Mouse (Mus musculus) urinary bladder, adult 18-20 months (tissue): ENCODE measurements around the gene Pcnx3.
A peak's percentile ranks its signal among the peaks of the same experiment; 100 is the strongest.

Experiments
- DNase-seq, 2 experiments: peaks; one replicate each; pipeline ENCODE4 v3.0.0; 2022; ENCODE audit warnings: low spot score in 2 of 2, mixed read lengths in 2 of 2

The Pcnx3 gene

DNA sequence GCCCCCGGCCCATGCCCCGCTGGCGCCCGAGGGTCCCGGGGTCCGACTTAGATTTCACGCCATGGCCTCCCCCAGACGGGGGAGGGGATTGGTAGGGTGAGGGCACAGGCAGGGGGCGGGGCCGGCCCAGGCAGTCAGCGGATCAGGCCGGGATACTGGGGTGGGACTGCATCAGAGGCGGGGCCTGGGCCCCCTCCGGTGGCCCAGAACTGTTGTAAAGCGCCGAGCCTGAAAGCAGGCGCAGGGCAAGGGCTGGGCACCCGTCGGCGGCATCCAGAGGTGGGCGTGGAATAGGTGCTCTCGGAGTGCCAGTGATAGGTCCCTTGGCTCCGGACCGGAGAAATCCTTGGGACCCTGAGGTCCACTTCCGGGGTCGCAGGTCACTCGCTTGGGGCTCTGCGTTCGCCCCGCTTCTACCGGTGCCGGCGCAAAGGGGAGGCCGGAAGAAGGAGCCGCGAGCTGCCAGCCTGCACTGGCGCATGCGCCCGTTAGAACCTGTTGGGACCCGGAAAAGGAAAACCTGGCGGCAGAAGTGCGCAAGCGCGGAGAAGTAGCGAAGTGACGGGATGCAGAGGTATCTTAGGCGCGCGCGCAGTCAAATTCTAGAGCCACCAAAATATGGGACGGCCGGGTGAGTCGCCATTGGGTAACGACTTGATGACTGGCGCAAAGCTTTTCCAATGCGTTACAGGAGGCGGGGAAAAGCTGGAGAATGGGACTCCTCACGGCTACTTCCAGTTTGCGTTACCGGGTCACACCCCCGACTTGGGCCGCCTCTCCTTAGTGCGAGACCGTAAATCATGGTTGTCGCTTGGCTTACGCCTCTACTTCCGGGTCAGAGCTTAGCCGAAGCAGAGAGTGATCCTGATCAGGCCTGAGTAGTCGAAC, at the start of gene Pcnx3, which contains the start of gene Map3k11:
TSS of gene Pcnx3 (minus strand) at position 709 of the 888 bp plus-strand sequence.
TSS of gene Map3k11 (plus strand) at position 543 of the 888 bp plus-strand sequence.
- DNase-seq = peak; percentile 87 to 97

DNA sequence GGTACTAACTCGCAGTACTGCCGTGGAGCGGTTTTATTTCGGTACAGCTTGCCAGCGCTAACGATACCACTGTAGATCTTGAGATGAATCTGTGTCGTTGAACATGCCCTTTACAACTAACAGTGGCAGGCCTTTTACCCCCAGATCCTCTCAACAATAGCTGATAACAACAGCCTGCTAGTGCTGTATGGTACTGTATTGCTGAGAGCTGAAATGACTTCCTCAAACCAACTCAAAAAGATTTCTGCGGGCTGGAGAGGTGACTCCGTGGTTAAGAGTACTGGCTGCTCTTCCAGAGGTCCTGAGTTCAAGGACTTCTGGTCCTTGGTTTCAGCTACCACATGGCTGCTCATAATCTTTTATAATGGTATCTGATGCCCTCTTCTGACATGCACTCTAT, 45.6 kb upstream of the Pcnx3 start:
- DNase-seq = no peak

DNA sequence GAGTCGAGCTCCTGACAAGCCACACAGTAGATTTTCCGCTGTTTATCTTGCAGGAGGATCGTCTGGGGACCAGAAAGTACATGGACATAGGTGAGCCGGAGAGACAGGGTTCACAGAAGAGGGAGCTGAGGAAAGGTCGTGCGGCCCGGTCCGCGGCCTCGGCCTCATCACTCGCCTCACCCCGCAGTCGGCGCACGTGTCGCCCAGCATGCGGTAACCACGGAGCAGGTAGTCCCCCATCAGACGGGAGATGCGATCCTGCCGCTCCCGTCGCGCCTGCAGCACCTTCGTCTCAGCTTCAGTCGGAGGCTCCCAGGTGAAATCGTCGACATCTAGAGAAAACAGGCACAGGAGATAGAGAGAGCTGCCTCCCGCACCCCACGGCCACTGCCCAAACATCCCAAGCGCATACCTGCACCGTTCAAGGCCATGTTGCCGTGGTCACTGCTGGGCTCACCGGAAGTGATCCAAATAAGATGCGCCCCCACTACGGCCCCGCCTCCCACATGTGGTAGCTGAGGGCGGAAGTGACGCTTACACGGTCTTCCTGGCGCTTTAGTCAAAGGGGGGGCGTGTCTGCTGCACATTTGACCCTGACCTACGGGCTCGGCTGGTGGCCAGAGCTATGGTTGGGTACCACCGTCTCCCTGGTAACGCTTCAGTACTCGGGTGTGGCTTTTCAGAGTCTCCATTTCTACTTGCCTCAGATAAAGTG, 42.7 kb upstream of the Pcnx3 start:
- peak; percentile 87 to 89 for DNase-seq

DNA sequence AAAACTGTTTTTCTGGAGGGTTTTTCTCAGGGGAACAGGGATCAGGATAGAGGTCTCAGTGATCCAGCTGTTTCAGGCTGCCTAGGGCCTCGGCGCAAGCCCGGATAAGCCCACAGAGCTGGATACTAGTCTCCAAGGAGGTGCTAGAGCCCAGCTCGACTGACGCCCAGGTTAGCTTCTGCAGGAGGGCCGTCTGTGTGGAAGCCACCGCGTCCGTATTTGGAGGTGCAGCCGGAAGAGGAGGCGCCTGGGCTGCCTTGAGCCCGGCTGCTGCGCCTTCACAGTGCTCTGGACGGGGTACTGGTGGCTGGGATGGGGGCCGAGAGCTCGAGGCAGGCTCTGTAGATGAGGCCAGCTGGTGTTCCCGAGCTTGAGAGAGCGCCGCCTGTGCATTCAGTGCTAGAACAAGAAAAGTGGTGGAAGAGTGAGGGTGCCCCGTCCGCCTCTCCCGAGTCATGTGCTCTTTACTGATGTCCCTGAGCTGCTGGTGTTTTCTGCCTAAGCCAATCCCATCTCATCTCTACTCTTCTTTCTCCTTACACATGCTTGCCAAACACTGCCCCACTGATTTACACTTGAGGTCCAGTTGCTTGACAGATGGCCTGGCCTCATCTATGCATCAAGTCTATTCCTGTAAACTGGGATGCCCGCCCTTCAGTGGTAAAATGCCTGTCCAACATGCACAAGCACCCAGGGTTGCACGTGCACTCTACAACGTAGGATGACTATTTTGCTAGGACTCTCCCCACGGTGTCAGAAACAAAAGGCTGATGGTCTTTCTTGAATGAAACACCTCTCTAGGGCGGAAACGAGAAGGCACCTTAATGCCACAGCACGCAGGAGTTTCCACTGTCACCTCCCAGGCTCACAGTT, 41.8 kb upstream of the Pcnx3 start:
- no peak for DNase-seq

DNA sequence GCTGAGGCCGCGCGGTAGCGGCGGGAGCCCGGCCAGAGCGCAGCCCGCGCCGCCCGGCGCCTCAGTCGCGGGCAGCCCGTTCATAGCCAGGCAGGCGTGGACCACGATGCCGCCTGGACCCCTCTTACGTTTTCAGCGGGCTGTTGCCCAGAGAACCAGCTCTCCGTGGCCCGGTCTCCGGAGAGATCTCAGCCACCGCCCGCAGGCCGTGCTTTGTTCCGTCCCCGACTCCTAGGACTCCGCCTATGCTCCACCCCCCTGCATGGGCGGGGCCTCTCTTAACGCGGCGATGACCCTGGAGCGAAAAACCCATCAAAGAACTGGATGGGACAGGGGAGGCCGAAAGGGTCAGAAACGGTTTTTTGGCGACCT, 40.7 kb upstream of the Pcnx3 start, which contains the start of gene Fam89b:
TSS of gene Fam89b (minus strand) at position 210 of the 372 bp plus-strand sequence.
- peak; percentile 82 to 90 for DNase-seq

DNA sequence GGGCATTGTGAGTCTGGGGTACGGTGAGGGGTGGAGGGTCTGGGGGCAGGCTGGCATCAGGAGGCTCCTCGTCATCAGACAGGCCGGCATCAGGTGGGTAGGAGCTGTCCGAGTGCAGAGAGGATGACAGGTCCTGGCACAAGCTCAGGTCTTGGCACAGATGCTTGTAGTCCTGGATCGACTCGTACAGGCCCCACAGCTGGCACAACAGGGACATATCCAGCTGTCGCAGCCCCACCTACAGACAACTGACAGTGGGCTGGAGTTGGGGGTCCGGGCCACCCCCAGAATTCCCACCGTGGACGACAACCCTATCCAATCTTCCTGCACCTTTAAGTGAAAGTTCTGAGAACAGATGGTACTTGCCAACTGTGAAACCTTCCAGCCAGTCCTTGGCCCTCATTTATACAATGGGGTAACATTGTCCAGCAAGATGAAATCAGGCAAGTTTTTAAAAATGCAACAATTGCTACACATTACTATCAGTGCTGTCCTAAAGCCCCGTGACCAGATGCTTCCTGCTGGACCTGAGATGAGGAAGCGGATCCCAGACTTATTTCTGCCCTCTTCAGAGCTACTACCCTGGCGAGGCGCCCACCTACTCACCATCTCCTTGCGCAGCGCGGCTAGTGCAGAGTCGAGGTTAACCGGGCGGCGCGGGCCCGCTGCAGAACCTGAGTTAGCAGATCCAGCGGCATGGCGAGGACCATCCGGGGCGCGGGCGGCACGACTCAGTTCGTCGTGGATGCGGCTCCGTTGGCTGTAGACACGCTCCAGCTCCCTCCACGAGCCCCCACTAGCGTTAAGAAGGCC, 40.1 kb upstream of the Pcnx3 start:
- no peak for DNase-seq

DNA sequence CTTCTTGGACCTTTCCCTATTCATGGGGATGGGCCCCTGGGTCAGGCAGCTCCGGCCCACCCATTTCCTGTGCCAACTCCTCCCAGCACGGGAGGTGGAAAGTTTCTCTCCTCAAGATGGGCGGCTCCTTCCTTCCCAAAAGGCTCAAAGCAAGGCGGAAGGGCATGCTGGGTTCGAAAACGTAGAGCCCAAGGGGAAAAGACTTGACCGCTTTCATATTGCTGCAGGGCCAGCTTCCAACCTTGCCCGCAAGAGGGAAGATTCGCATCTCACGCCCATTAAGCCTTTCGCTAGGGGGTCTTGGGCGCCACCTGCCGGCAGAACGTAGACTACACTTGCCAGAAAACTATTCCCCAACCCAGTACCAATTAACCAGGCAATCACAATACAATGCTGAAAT, 39.0 kb upstream of the Pcnx3 start:
- DNase-seq = peak; percentile 80 to 91

DNA sequence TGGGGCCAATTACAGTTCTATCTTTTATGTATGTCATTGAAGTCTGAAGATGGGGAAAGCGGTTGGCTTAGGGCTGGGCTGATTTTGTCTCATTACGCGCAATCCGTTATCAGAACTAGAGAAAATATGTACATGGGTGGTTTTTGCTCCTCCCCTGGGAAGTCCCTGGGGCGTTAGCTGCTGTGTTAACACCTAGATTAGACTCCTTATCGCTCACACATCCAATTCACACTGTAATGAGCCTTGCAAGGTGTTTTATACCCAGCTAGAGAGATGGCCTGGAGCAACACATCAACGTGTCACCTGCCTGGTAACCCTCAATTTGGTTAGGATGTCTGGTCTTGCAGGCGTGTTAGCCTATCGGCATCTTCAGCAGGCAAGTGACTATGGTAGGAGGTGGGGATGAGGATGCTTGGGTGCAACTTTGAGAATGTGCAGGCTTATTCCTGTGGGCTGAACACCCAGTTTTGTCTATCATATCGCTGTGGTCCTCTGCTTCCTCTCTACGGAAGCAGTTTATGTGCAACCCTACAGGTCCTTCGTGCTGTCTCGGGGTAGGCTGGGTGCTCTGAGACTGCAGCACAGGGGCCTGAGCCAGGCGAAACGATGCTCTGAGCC, 38.4 kb upstream of the Pcnx3 start:
- DNase-seq = no peak

DNA sequence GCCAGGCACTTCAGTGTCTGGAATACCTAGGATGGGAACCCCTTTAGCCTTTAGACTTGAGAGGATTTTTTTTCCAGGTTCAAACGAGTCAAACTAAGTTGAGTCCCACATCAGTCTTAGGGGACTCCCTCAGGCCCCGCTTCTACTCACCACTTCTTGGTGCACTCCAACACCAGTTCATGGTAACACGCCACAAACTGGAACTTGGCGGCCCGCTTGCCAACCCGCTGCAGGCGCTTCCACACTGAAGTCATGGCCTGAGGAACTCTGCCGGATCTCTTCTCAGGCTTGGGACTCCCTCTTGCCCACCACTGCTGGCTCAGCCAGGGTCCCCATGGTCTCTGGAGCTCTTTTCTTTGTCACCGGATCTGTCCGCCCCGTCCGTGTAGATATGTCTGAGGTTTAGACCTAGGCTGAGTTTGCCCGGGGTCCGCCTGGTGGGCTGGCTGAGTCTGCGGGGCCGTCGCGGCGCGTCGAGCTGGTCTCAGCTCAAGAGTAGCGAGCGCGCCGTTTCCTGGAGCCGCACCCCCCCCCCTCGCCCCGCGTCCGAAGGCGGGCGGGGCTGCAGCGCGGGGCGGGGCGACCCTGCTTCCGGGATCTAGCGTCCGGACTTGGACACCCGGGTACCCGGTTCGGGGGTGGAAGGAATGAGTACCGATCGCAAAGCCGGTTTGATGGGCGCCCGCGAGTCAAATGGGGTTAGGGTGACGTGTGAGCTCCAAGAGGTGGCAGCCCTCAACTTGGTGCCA, 37.2 kb upstream of the Pcnx3 start, which contains the start of gene Ehbp1l1:
TSS of gene Ehbp1l1 (minus strand) at position 551 of the 749 bp plus-strand sequence.
- DNase-seq = peak; percentile 59 to 66

DNA sequence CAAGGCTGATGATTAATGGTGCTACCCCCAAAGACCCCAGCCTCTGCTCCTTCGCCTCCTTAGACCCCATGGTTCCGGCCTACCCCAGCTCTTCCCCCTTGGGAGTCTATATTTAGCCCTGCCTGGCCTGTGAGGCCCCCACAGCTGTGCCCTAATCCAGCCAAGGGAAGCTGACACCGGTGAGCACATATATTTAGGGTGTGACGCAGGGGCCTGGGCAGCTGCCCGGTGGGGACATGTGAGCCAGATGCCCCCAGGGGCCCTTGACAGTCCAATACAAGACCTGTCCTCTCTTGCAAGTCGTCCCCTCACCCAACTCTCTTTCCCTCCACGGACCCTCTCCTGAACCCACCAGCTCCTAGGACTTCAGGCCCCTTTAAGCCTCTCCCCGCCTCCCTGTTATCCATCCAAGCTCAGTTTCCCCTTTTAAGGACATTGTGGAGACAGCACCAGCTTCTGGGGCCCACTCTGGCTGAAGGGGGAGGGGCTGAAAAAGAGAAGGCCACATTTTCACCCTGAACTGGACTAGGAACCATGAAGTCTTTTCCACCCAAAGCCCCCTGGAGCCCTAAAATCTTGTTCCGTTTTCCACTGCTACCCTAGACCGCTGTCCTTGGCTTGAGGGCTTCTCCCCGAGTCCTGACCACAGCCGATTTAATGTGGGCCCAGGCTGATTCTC, 36.5 kb upstream of the Pcnx3 start:
- no peak for DNase-seq

DNA sequence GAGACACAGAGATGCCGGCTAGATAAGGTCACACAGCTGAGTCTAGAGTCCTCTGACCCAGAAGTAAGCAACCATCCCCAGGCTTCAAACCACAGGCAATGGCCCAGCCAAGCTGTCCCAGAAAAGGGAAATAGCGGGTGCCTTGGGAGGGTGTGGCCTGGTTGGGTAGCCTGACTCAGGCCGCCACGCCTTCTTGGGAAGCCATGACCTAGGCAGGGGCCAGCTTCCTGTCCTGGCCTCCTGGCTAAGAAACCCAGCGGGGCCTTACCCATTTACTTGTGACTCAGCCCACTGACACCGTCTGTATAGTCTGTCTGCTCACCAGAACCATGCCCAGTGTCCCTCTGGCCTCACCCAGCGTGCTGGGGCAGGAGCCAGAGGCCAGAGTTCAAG, 35.8 kb upstream of the Pcnx3 start:
- DNase-seq = peak; percentile 61 to 81

DNA sequence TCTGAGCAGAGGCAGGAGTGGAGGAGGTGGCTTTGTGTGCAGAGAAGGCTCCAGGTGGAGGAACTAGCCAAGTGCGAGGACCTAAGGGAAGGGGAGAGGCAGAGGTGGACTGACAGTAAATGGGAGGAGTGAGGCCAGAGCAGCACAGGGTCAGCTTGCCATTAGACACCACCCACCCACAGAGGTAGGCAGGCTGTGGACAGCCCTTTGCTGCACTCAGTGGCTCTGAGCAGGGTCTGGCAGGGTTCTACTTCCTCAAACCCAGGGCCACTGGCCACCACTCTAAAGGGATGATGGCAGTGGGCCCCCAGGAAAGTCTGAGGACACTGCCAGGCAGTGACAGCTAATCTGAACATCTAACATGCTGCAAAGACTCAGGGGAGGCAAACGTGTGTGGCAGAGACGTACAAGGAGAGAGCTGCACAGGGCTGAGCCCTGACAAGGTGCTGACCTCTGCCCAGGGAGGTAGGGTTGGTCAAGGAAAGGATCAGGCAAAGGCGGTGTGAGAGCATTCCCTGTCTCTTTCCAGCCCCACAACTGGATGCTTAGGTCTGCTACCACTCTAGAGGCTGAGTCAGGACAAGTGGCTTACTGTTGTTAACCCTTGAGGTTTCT, 35.3 kb upstream of the Pcnx3 start:
- DNase-seq = no peak

DNA sequence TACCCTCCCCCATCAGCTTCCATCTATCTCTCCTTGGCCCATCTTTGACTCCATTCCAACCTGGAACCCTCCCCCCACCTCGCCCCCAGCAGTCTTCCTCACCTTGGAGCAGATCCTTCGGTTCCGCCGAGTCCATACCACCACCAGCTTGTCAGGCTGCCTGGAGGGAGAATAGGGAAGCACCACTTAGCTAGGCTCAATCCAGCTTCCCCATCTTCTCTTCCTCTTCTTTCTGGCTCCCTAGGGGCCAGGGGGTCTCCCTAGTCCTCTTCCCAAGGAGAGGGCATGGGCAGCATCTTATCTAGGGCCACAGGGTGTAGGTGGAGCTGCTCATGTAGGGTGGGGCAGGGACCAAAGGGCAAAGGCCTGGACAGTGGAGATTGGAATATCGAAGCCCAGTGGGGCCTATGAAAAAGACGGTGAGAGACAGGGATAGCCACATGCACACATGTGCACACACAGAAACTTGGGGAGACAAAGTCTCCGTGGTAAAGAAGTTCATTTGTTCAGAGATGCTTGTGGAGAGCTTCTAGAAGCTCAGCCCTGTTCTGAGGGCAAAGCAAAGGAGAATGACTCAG, 34.2 kb upstream of the Pcnx3 start:
- DNase-seq = no peak

DNA sequence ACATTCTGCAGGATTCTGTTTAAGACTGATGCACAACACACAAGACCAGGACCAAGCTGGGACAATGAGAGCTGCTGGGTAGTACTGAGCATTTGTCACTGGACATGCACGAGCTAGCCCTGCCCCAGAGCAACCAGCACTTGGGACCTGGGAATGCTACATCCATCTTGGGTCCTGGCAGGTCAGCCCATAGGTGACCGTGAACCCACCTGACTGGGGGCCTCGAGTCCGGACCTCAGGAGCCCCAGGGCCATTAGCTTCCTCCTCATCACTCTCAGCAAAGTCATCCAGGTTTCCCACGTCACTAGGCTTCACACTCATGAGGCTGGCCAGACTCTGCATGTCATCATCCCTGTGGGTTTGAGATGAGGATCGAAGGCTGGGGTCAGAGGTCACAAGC, 32.5 kb upstream of the Pcnx3 start:
- no peak for DNase-seq

DNA sequence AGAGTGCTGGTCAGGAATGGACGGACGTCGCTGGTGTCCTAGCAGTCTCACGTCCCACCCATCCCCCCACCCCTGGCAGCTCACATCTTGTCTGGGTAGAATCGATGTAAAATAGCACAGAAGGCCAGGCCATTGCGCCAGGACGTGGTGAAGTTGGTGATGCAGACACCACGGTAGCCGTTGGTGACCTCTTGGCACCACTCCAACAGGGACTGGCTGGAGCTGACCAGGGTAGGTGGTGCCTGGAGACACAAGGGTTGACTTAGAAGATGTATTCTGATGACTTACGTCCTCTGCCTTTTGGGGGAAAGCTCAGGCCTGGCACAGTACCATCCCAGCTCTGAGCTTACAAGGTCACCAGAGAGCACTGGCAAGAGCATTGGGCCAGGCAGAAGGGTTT, 28.2 kb upstream of the Pcnx3 start:
- DNase-seq = no peak

DNA sequence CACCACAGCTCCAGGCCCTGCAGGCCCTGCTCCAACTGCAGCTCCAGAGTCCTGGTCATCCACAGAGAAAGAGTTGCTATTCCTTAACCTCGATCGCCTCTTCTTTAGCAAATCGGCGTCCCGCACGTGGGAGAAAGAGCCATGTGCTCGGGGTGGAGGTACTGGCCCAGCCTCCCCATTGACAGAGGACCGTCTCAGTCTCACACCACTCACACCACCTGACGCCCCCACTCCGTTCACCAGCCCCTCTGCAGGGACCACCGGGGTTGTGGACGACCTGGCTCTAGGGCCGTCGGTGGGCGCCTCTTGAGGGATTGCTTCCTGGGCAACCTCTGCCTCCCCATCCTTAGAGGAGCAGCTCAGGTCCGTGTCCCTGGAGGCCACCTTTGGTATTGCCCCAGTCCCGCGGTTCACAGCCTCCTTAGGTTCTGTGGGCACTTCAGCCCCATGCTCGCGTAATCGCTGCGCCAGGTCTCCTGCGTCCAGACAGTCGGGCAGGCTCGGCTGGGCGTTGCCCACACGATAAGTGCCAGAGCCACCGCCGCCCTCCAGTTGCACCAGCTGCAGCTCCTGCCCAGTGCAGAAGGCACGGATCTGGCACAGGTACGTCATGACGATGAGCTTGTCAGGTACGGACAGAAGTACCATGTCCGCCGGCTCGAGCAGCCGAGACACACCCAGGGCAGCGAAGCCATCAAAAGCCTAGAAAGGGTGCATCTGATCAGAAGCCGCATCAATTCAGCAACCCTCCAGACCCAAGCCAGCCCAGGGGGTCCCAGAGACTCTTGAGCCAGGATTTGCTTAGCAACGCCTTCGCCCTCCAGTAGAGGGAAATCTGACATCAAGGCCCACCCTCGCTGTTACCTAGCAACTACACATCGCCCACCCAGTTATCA, 27.3 kb upstream of the Pcnx3 start:
- no peak for DNase-seq

DNA sequence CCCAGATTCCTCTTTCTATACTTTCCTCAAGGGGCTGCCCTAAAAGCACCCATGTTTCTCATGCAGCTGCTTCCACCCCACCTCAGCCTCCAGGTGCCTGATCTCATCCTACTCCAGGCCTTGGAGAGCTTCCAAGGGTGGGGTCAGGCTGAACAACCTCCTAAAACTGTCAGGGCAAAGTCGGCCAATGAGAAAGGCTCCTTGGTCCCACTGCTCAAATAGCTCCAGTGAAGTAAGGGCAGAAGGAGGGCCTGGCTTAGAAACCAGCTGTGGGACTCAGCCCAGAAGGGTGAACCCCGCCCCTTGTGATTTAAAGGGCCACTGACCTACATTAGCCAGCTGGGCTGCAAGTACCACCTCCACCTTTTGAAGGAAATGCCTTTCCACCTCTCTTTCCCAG, 25.0 kb upstream of the Pcnx3 start:
- DNase-seq = peak in 1 of 2 experiments; percentile 71
